Mouse (Mus musculus): Measurements from ENCODE around the gene Fosb. TPM values are rescaled to one million over a fixed set of nuclear protein-coding genes. Genes with fewer than 3 reads are reported as not detected.

Fosb gene
- 1.2 and 3.1 TPM in 2 replicates for polyA plus RNA-seq (2021; fragmentation: Nextera tagmentation)
- long read RNA-seq, experiment 1, partial matches to known transcripts = 6 of 10 reads
- long read RNA-seq, experiment 1, other reads (novel, unspliced or antisense) = 2 of 10 reads
- long read RNA-seq, experiment 2, partial matches to known transcripts = 0 of 1 reads
- long read RNA-seq, experiment 2, other reads (novel, unspliced or antisense) = 1 of 1 reads

GRCm38 (mm10) chr7:19309884-19310641 lies at the start of gene Fosb:
Gene Fosb (minus strand): TSS chr7:19310051.

GRCm38 (mm10) chr7:19359299-19359891 lies 49.5 kb upstream of the Fosb start, which contains the start of the genes Cd3eap and Ppp1r13l:
Gene Cd3eap (minus strand): TSS chr7:19359483.
Gene Ppp1r13l (plus strand): TSS chr7:19359749.

GRCm38 (mm10) chr7:19344237-19344847 lies 34.5 kb upstream of the Fosb start, which contains the start of gene Ercc1:
Gene Ercc1 (plus strand): TSS chr7:19344778.

GRCm38 (mm10) chr7:19282385-19282784 lies 27.5 kb downstream of the Fosb start, which contains the start of gene Rtn2:
Gene Rtn2 (plus strand): TSS chr7:19282624.

GRCm38 (mm10) chr7:19279581-19280114 lies 30.2 kb downstream of the Fosb start, which contains the start of gene Ppm1n:
Gene Ppm1n (minus strand): TSS chr7:19280064.

GRCm38 (mm10) chr7:19271238-19272172 lies 38.3 kb downstream of the Fosb start, which contains the start of gene Vasp:
Gene Vasp (minus strand): TSS chr7:19271817.

Other genes starting within 250 kb of the Fosb start
- 25.7 and 29.1 TPM in 2 replicates for gene Dmwd, start 233.8 kb downstream of the Fosb start, polyA plus RNA-seq (2021; fragmentation: Nextera tagmentation)
- gene Dmpk, start 226.2 kb downstream of the Fosb start, polyA plus RNA-seq (2021; fragmentation: Nextera tagmentation) = 1.9 and 2.4 TPM in 2 replicates
- gene Six5, start 215.5 kb downstream of the Fosb start, polyA plus RNA-seq (2021; fragmentation: Nextera tagmentation) = 0.27 and 0.61 TPM in 2 replicates
- 0.13 and 0.16 TPM in 2 replicates for gene Gm4969, start 191.7 kb downstream of the Fosb start, polyA plus RNA-seq (2021; fragmentation: Nextera tagmentation)
- gene Fbxo46, start 190.2 kb downstream of the Fosb start, polyA plus RNA-seq (2021; fragmentation: Nextera tagmentation) = 6.4 and 7.1 TPM in 2 replicates
- 11.1 and 12.7 TPM in 2 replicates for gene Qpctl, start 160.8 kb downstream of the Fosb start, polyA plus RNA-seq (2021; fragmentation: Nextera tagmentation)
- gene Snrpd2, start 160.3 kb downstream of the Fosb start, polyA plus RNA-seq (2021; fragmentation: Nextera tagmentation) = 128 and 132 TPM in 2 replicates
- 0.24 TPM in 1 of 2 replicates, not detected in the other for gene Gipr, start 143.9 kb downstream of the Fosb start, polyA plus RNA-seq (2021; fragmentation: Nextera tagmentation)
- 7.2 TPM in 2 replicates for gene Eml2, start 133.6 kb downstream of the Fosb start, polyA plus RNA-seq (2021; fragmentation: Nextera tagmentation)
- gene Gpr4, start 97.5 kb downstream of the Fosb start, polyA plus RNA-seq (2021; fragmentation: Nextera tagmentation) = 1.8 and 2.5 TPM in 2 replicates
- gene Opa3, start 81.7 kb downstream of the Fosb start, polyA plus RNA-seq (2021; fragmentation: Nextera tagmentation) = 38.5 and 40.0 TPM in 2 replicates
- gene Vasp, start 38.2 kb downstream of the Fosb start, polyA plus RNA-seq (2021; fragmentation: Nextera tagmentation) = 1.1 and 1.6 TPM in 2 replicates
- gene Ppm1n, start 30.0 kb downstream of the Fosb start, polyA plus RNA-seq (2021; fragmentation: Nextera tagmentation) = not detected in 2 replicates
- 28.0 and 79.4 TPM in 2 replicates for gene Rtn2, start 27.4 kb downstream of the Fosb start, polyA plus RNA-seq (2021; fragmentation: Nextera tagmentation)
- 44.3 and 59.0 TPM in 2 replicates for gene Ercc1, start 34.7 kb upstream of the Fosb start, polyA plus RNA-seq (2021; fragmentation: Nextera tagmentation)
- 15.0 and 15.5 TPM in 2 replicates for gene Cd3eap, start 49.4 kb upstream of the Fosb start, polyA plus RNA-seq (2021; fragmentation: Nextera tagmentation)
- gene Ppp1r13l, start 49.7 kb upstream of the Fosb start, polyA plus RNA-seq (2021; fragmentation: Nextera tagmentation) = 0.76 and 2.5 TPM in 2 replicates
- gene Ercc2, start 72.0 kb upstream of the Fosb start, polyA plus RNA-seq (2021; fragmentation: Nextera tagmentation) = 3.6 and 6.7 TPM in 2 replicates
- 1.6 TPM in 2 replicates for gene Klc3, start 94.1 kb upstream of the Fosb start, polyA plus RNA-seq (2021; fragmentation: Nextera tagmentation)
- gene Ckm, start 94.7 kb upstream of the Fosb start, polyA plus RNA-seq (2021; fragmentation: Nextera tagmentation) = 0.15 and 0.31 TPM in 2 replicates
- 6.0 and 12.2 TPM in 2 replicates for gene Mark4, start 148.8 kb upstream of the Fosb start, polyA plus RNA-seq (2021; fragmentation: Nextera tagmentation)
- gene Exoc3l2, start 153.3 kb upstream of the Fosb start, polyA plus RNA-seq (2021; fragmentation: Nextera tagmentation) = 0.25 and 0.54 TPM in 2 replicates
- gene Bloc1s3, start 198.3 kb upstream of the Fosb start, polyA plus RNA-seq (2021; fragmentation: Nextera tagmentation) = 3.6 and 3.8 TPM in 2 replicates
- 37.7 and 37.9 TPM in 2 replicates for gene Trappc6a, start 198.3 kb upstream of the Fosb start, polyA plus RNA-seq (2021; fragmentation: Nextera tagmentation)
- 1.3 and 2.3 TPM in 2 replicates for gene Nkpd1, start 207.8 kb upstream of the Fosb start, polyA plus RNA-seq (2021; fragmentation: Nextera tagmentation)